ENCODE assay signal across 15 mouse cellular contexts in the genomic region with DNA sequence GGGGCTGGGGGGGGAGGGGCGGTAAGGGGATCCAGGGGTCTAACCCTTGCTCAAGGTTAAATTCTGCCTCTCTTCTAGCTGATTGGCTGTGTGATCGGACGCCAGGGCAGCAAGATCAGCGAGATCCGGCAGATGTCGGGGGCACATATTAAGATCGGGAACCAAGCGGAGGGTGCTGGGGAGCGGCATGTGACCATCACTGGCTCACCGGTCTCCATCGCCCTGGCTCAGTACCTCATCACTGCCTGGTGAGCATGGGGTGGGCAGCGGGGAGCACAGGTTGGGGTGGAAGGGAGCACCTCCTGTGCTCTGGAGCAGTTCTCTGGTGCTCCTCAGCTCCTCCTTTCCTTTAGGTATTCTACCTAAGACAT. TPM values are rescaled to one million over a fixed set of nuclear protein-coding genes. Genes with fewer than 3 reads are reported as not detected.
"Had no signal": no experiment of that assay in that cellular context is flagged by ENCODE, and none has a peak within 500 bp of the region (broad histone marks: within the 10 kb centered on the region; RNA-seq: fewer than 3 reads in every experiment).

No protein-coding gene starts in this region.

- H3K9ac ChIP-seq: kidney, embryonic 15.5 days; limb, embryonic 12.5 days; liver, embryonic 13.5 days; liver, postnatal 0 days; lung, embryonic 15.5 days; midbrain, embryonic 13.5 days; stomach, embryonic 15.5 days had no signal

- DNase-seq: kidney, postnatal 25 days; layer of hippocampus, adult 9-11 months; liver; liver, embryonic 13.5 days; liver, postnatal 0 days; lung, postnatal 14 days; right cerebral cortex, postnatal 14 days; thymus, adult 2 months; thymus, postnatal 25 days had no signal

- H3K4me2 ChIP-seq: kidney, embryonic 15.5 days; limb, embryonic 12.5 days; liver, embryonic 13.5 days; lung, embryonic 15.5 days; midbrain, embryonic 13.5 days; stomach, embryonic 15.5 days had no signal

- H3K27ac ChIP-seq: kidney, embryonic 15.5 days; liver, embryonic 13.5 days; lung, embryonic 15.5 days; midbrain, embryonic 13.5 days; stomach, embryonic 15.5 days had no signal

- H3K4me3 ChIP-seq: kidney, embryonic 15.5 days; limb, embryonic 12.5 days; liver, embryonic 13.5 days; lung, embryonic 15.5 days; midbrain, embryonic 13.5 days; stomach, embryonic 15.5 days had no signal

- ATAC-seq: liver, postnatal 0 days; midbrain, embryonic 13.5 days had no signal

- H3K9me3 ChIP-seq: kidney, embryonic 15.5 days; limb, embryonic 12.5 days; liver, embryonic 13.5 days; lung, embryonic 15.5 days; midbrain, embryonic 13.5 days; stomach, embryonic 15.5 days had no signal

RNA-seq across cellular contexts. Expression of a gene that starts 3.3 kb away (rescaled TPM):
- total RNA-seq: megakaryocyte-erythroid progenitor cell, adult 5-6 weeks had no signal
- polyA plus RNA-seq: liver, embryonic 13.5 days; liver, postnatal 0 days had no signal
